ENCODE assay signal across 10 mouse cellular contexts in genomic region chr9:102992877-102993276, GRCm38 (mm10). TPM values are rescaled to one million over a fixed set of nuclear protein-coding genes. Genes with fewer than 3 reads are reported as not detected.
DNase-seq lines count a peak whose midpoint lies in the region; ATAC-seq lines count a peak whose summit lies in the region.
"Had no signal": no experiment of that assay in that cellular context is flagged by ENCODE, and none has a peak within 500 bp of the region (broad histone marks: within the 10 kb centered on the region; RNA-seq: fewer than 3 reads in every experiment).

No protein-coding gene starts in this region.

- H3K4me2 ChIP-seq in heart, embryonic 12.5 days: no peak overlapping the region
- H3K4me2 ChIP-seq in neural tube, embryonic 13.5 days: no peak overlapping the region
- H3K4me2 ChIP-seq: lung, embryonic 14.5 days had no signal

- no peak overlapping the region for H3K4me3 ChIP-seq in heart, embryonic 12.5 days
- H3K4me3 ChIP-seq in neural tube, embryonic 13.5 days: no peak overlapping the region

- peak; percentile 81 for ATAC-seq in heart, embryonic 12.5 days (ENCODE audit: insufficient number of reproducible peaks, low FRiP score)
- no peak for ATAC-seq in neural tube, embryonic 13.5 days (ENCODE audit: low read depth)
- ATAC-seq: intestine, embryonic 16.5 days had no signal

- H3K9ac ChIP-seq in heart, embryonic 12.5 days: peak overlapping the region; percentile 15; the same call in 1 of the 2 replicates
- H3K9ac ChIP-seq in neural tube, embryonic 13.5 days: 0 out of 2 replicates have a peak overlapping the region, but pooled peaks have one; percentile 6
- H3K9ac ChIP-seq: lung, embryonic 14.5 days had no signal

- peak; percentile 26 for DNase-seq in testis, postnatal 14 days (ENCODE audit: low spot score)
- no peak for DNase-seq in testis, postnatal 10 days (ENCODE audit: low spot score)
- peak; percentile 36 for DNase-seq in kidney, postnatal 10 days
- no peak for DNase-seq in yolk sac, embryonic 10.5 days (ENCODE audit: low spot score)
- DNase-seq in layer of hippocampus, adult 8-10 months (ENCODE audit: low spot score in 2 of 2): no peak
- no peak for DNase-seq in right cerebral cortex, postnatal 36 days (ENCODE audit: low spot score in 2 of 2)
- DNase-seq: lung, embryonic 14.5 days had no signal

- H3K9me3 ChIP-seq in heart, embryonic 12.5 days (replicated peaks): no peaks in the 10 kb centered on the region
- no peaks in the 10 kb centered on the region for H3K9me3 ChIP-seq in neural tube, embryonic 13.5 days

- peak overlapping the region; percentile 45 for H3K27ac ChIP-seq in heart, embryonic 12.5 days (ENCODE audit: poor library complexity, severe bottlenecking)
- H3K27ac ChIP-seq in neural tube, embryonic 13.5 days (replicated peaks): 0 out of 2 replicates have a peak overlapping the region, but pooled peaks have one; percentile 19

- peaks cover 42% of the 10 kb centered on the region for H3K4me1 ChIP-seq in heart, embryonic 12.5 days (replicated peaks)
- peaks cover 17% of the 10 kb centered on the region for H3K4me1 ChIP-seq in neural tube, embryonic 13.5 days (replicated peaks)

- no peaks in the 10 kb centered on the region for H3K36me3 ChIP-seq in heart, embryonic 12.5 days
- no peaks in the 10 kb centered on the region for H3K36me3 ChIP-seq in neural tube, embryonic 13.5 days

- 16% methylated on average over 6 of the region's 6 CpGs for WGBS in heart, embryonic 12.5 days
- WGBS in neural tube, embryonic 13.5 days: 42% methylated on average over 6 of the region's 6 CpGs

- no peaks in the 10 kb centered on the region for H3K27me3 ChIP-seq in heart, embryonic 12.5 days (replicated peaks)
- H3K27me3 ChIP-seq in neural tube, embryonic 13.5 days: no peaks in the 10 kb centered on the region

RNA-seq across cellular contexts. Expression of gene Slco2a1, which starts 4.4 kb away (rescaled TPM):
- polyA plus RNA-seq in heart, embryonic 12.5 days (2016; fragmentation: Nextera tagmentation; extraction: Ambion mirVana): 7.1 and 9.0 TPM in 2 replicates
- 1.6 and 2.3 TPM in 2 replicates for polyA plus RNA-seq in neural tube, embryonic 13.5 days (2015; fragmentation: Nextera tagmentation; extraction: Ambion mirVana)
- total RNA-seq in layer of hippocampus, adult 8-10 months (2022): 1 to 10 TPM; 2.0 to 2.3 (median 2.3) TPM

Comparison
In these comparisons a context has a peak if more than half of its experiments do, and no peak if none do; other contexts are left out.
1. DNase-seq: peak in testis, postnatal 14 days (single experiment) and kidney, postnatal 10 days (single experiment); none in testis, postnatal 10 days (single experiment), yolk sac, embryonic 10.5 days (single experiment), layer of hippocampus, adult 8-10 months (0 of 2) and right cerebral cortex, postnatal 36 days (0 of 2).